Comparison of ENCODE assay signal across 16 mouse cellular contexts in genomic region chr8:81880071-81880470, GRCm38 (mm10).
"Had no signal": no experiment of that assay in that cellular context is flagged by ENCODE, and none has a peak within 500 bp of the region (broad histone marks: within the 10 kb centered on the region; RNA-seq: fewer than 3 reads in every experiment).

No protein-coding gene starts in this region.

- H3K27me3 ChIP-seq: liver, embryonic 13.5 days; neural tube, embryonic 13.5 days had no signal

- H3K27ac ChIP-seq: kidney, postnatal 0 days; layer of hippocampus, adult 2 months; left cerebral cortex, adult 2 months; liver, embryonic 13.5 days; neural tube, embryonic 13.5 days had no signal

- H3K4me2 ChIP-seq: liver, embryonic 13.5 days; neural tube, embryonic 13.5 days had no signal

- H3K36me3 ChIP-seq: liver, embryonic 13.5 days; neural tube, embryonic 13.5 days had no signal

- H3K9ac ChIP-seq: liver, embryonic 13.5 days; neural tube, embryonic 13.5 days had no signal

- H3K4me3 ChIP-seq: layer of hippocampus, adult 2 months; left cerebral cortex, adult 2 months; liver, embryonic 13.5 days; myocyte; neural tube, embryonic 13.5 days had no signal

- H3K4me1 ChIP-seq: liver, embryonic 13.5 days; neural tube, embryonic 13.5 days had no signal

- ATAC-seq: intestine, postnatal 0 days had no signal

- H3K9me3 ChIP-seq: liver, embryonic 13.5 days; neural tube, embryonic 13.5 days had no signal

- DNase-seq: kidney, adult 2 months; kidney, postnatal 25 days; layer of hippocampus, adult 9-11 months; liver, embryonic 13.5 days; lung, adult 2 months; lung, postnatal 14 days; lung, postnatal 4 days; right cerebral cortex, postnatal 25 days; thymus, adult 18-20 months; thymus, postnatal 36 days had no signal
